Mouse (Mus musculus): Measurements from ENCODE around the gene Gper1. TPM values are rescaled to one million over a fixed set of nuclear protein-coding genes. Genes with fewer than 3 reads are reported as not detected.

Gper1 gene
- total RNA-seq, 2 experiments from 2014 or later: 2.2 to 2.4 TPM

DNA sequence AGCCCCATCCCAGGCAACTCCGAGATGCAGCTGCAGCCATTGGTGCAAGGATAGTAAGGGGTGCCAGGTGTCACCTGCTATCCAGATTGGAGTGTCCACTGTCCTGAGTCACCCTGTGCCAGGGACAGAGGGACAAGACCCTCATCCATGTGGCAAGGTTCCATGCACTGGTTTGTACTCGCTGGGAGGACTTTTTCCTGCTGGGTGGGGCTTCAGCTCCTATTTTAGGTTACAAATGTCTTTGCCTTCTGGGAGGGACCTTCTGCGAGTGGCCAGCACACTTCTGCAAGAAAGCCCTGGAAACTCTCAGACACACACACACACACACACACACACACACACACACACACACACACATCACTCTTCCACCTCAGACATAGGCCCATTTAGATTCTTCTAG is 17.0 kb upstream of the Gper1 start:
- intact Hi-C loops (cut with DNase I; ENCODE audit: low total_unique reads): no loop called here
- no peak for DNase-seq

GRCm38 (mm10) chr5:139407121-139407885 is 15.6 kb upstream of the Gper1 start:
- DNase-seq: peak; percentile 66
- intact Hi-C loops (cut with DNase I; ENCODE audit: low total_unique reads): no loop called here

DNA sequence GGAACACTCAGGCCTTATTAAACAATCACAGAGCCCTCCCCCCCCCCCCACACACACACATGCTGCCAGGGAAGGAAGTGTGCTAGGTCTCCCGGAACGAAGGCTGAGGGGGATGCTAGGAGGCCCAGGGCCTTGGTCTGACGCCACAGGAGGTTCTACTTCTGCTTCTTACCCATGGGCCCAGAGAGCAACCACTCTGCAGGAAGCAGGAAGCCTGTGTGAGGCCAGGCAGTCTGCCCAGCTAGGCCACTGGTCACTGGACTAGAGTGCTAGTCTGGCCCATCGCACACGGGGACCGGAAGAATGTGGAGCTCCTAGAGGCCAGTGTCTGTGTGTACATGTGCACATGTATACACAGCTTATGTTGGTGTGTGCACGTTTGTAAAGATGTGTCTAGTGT is 14.4 kb upstream of the Gper1 start:
- no peak for DNase-seq
- intact Hi-C loops (cut with DNase I; ENCODE audit: low total_unique reads): no loop called here

- peak; percentile 89 for DNase-seq
- intact Hi-C loops (cut with DNase I; ENCODE audit: low total_unique reads): no loop called here
These were observed 13.5 kb upstream of the Gper1 start for GRCm38 (mm10) chr5:139409412-139409811.

DNA sequence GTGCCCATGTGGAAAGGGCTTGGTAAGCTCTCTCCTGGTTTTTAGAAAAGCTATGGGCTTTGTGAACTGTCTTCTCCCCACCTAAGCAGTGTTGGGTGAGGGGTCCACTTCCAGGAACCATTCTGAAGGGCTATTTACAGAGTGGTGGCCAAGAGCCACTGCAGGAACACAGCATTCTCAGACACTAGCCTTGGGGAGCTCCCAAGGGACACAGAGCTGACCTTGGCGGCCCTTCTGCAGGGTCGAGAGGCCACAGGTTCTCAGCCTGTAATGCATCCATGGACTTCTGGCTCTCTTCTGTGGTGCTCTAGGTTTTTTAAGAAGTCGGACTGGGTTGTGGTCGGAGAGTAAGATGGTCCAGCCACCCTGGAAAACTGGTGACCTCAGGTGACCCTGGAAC is 12.9 kb upstream of the Gper1 start:
- no peak for DNase-seq
- intact Hi-C loops (cut with DNase I; ENCODE audit: low total_unique reads): loop anchor here (5.0 kb wide), 1 partner anchor 52 kb away; the partner anchor contains the start of gene 3110082I17Rik

- intact Hi-C loops (cut with DNase I; ENCODE audit: low total_unique reads): loop anchor here (5.0 kb wide), 1 partner anchor 51 kb away; the partner anchor contains the start of gene 3110082I17Rik
- DNase-seq: no peak
These were observed 11.8 kb upstream of the Gper1 start for GRCm38 (mm10) chr5:139411117-139411516.

- intact Hi-C loops (cut with DNase I; ENCODE audit: low total_unique reads): loop anchor here (5.0 kb wide), 1 partner anchor 51 kb away; the partner anchor contains the start of gene 3110082I17Rik
- no peak for DNase-seq
These were observed 11.2 kb upstream of the Gper1 start for GRCm38 (mm10) chr5:139411665-139412314.

- intact Hi-C loops (cut with DNase I; ENCODE audit: low total_unique reads): loop anchor here (5.0 kb wide), 1 partner anchor 49 kb away; the partner anchor contains the start of gene 3110082I17Rik
- no peak for DNase-seq
These were observed 9.4 kb upstream of the Gper1 start for GRCm38 (mm10) chr5:139413545-139413944.

DNA sequence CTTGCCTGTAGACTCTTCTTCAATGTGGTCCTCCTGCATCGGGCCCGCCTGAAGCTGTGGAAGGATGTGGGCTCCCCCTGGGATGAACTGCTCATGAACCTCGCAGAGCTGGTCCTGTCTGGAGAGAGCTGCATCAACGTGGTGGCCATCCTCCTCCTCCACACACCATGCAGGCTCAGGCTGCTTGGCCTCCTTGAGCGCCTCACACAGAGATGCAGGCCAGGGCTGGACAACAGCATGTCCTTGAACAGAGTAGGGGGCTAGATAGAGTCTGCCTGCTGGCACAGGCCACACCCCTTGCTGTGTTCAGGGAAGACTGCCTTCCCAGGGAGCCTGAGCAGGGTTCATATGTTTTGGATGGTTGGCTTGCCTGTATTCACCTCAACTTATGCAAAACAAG is 8.0 kb upstream of the Gper1 start:
- intact Hi-C loops (cut with DNase I; ENCODE audit: low total_unique reads): no loop called here

DNA sequence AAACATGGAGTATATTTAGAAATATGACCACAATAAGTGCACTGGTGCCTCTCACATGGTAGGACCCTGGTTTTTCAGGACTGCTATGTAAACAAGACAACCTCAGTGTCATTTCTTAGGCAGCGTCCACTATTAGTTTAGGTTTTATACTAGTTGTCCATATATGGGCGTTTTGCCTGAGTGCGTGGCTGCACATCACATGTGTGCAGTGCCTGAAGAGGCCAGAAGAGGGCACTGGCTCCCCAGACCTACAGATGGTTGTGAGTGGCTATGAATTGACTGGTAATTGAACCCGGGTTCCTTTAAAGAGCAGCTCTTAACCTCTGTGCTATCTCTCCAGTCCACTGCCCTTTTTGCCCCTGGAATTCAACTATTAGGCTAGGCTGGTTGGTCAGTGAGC is 6.0 kb upstream of the Gper1 start:
- intact Hi-C loops (cut with DNase I; ENCODE audit: low total_unique reads): no loop called here
- no peak for DNase-seq

More for the DNA sequence above, 8.0 kb upstream of the Gper1 start:
- DNase-seq: no peak

DNA sequence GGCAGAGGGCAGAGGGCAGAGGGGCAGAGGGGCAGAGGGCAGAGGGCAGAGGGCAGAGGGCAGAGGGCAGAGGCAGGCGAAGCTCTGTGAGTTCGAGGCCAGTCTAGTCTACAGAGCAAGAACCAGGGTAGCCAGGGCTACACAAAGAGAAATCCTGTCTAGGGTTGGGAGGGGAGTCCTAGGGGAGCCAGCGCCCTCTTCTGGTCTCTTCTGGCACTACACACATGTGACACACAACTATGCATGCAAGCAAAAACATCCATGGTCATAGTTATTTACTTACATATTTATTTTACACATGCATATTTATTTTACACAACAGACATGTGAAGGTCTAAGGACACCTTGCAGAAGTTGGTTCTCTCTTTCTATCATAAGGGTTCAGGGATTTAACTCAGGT is 5.5 kb upstream of the Gper1 start:
- DNase-seq: no peak
- intact Hi-C loops (cut with DNase I; ENCODE audit: low total_unique reads): no loop called here

DNA sequence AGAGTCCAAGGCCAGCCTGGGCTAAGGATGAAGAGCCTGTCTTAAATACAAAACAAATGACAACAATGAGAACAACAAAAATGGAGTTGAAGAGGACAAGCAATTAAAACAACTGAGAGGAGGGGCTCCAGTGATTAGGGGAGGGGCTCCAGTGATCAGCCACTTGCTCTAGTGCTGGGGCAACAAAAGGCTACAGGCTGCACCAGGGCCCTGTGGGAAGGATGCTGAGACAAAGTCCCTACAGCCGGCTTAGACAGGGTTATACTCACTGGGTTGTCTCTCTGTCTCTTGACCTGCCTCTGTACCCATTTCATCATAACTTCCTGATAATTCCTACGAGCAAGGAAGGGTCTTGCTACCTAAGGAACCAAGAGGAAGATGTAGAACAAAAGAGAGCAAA is 4.8 kb upstream of the Gper1 start:
- DNase-seq: no peak
- intact Hi-C loops (cut with DNase I; ENCODE audit: low total_unique reads): no loop called here

DNA sequence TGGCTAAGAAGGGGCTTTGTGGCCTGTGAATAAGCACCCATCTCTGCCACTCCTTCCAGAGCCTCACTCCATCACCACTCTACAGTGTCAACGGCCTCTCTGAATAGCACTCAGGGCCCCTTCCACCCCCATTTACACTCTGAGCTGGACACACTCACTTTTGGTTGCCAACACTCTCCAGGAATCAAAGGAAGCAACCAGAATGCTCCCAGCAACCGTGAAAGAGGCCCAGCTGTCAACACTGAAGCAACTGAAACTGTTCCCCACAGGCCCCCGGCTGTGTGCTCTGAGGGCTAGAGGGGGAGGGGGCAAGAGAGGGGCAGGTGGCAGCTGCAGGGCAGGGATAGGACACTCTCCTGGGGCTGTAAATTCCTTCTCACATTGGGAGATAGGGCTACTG is 4.3 kb upstream of the Gper1 start:
- no peak for DNase-seq
- intact Hi-C loops (cut with DNase I; ENCODE audit: low total_unique reads): no loop called here

DNA sequence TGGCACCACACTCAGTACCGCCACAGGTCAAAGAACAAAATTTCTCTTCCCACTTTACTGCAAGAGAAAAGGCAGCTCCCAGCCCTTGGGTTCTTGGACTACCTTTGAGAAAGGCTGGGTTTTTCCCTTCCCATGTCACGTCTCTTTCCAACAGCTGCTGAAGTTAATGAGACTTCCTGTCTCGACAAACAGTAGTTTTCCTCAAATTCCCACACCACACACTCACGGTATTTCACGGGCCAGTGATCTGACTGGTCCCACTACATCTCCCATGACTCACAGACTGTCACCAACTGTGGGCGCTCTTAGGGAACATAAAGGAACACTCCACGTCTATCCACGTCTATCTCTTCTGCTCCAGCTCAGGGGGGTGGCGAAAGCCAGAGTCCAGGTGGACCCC is 2.2 kb downstream of the Gper1 start:
- intact Hi-C loops (cut with DNase I; ENCODE audit: low total_unique reads): no loop called here
- no peak for DNase-seq

GRCm38 (mm10) chr5:139427001-139427400 is 4.0 kb downstream of the Gper1 start:
- intact Hi-C loops (cut with DNase I; ENCODE audit: low total_unique reads): no loop called here
- DNase-seq: no peak

- intact Hi-C loops (cut with DNase I; ENCODE audit: low total_unique reads): no loop called here
- no peak for DNase-seq
These were observed 5.0 kb downstream of the Gper1 start for GRCm38 (mm10) chr5:139427989-139428388.

DNA sequence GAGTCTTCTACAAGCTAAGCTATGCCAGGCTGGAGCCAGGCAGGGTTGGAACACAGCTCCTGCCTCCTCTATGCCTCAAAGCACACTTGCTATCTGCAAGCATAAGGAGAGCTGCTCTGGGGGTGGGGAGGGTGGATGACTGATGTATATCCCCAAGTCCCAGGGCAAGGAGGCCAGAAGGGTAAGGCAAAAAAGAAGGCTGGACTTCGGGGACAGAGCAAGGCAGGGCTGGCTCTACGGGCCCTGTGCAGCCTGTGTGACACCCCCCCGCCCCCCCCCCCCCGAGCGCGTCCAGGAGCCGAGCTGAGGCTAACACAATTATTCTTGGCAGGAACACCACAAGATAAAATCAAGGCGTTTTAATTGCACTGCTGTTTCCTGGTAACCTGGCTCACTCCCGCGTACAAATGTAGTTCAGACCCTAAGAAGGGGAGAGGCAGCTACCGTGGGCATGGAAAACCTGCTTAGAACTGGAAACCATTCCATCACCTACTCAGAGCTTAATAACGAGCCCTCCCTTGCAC is 6.9 kb downstream of the Gper1 start:
- no peak for DNase-seq
- intact Hi-C loops (cut with DNase I; ENCODE audit: low total_unique reads): no loop called here

DNA sequence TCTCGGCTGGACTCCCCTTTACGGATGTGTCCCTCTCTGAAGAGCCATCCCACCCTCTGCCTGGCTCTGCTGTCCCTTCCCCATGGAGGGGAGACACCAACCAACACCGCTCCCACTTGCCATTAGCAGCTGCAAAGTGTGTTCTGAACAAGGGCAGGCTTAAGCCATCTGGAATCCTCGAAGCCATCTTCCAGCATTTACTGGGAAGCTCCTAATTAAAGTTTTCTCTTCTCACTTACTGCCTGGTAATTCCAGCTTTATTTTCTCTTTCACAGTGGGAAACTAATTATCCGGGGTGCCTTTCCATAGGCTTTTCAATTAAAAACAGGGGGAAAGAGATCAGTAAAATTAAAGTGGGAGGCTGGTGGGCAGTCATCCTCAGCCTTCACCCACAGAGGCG is 9.4 kb downstream of the Gper1 start:
- DNase-seq: no peak
- intact Hi-C loops (cut with DNase I; ENCODE audit: low total_unique reads): no loop called here

- intact Hi-C loops (cut with DNase I; ENCODE audit: low total_unique reads): no loop called here
These were observed 10.0 kb downstream of the Gper1 start for GRCm38 (mm10) chr5:139432747-139433508.

More at GRCm38 (mm10) chr5:139432747-139433508, 10.0 kb downstream of the Gper1 start:
- no peak for DNase-seq

All from gastrocnemius, postnatal 14 days (tissue).